Mouse (Mus musculus) limb, embryonic 11.5 days (tissue): ENCODE data around the gene Sptbn1. TPM values are rescaled to one million over a fixed set of nuclear protein-coding genes. Genes with fewer than 3 reads are reported as not detected.
"Not testable (repeated sequence)": the region's sequence is repeated elsewhere in the genome, so short reads cannot be mapped to it uniquely, and the experiment has no call there.

Source experiments
- ATAC-seq: fragments of 200-750 bp; cut with Nextera tagmentation; 2 replicates; pipeline ENCODE4 v1.8.0; 2017; ENCODE audit warnings: low read depth; ENCODE audit not compliant: insufficient number of reproducible peaks, low FRiP score, low TSS enrichment
- DNase-seq: peaks from one replicate; pipeline ENCODE4 v3.0.0-alpha.2; 2015; ENCODE audit warnings: low spot score
- H3K27ac ChIP-seq: fragments of 300-500 bp; sonication (generic); replicated peaks from 2 replicates; pipeline ENCODE4 v1.5.1; 2014; ENCODE audit warnings: low read depth, mild to moderate bottlenecking, low read length
- H3K27me3 ChIP-seq: fragments of 300-500 bp; sonication (generic); 2 replicates; pipeline ENCODE4 v1.6.1; 2014; ENCODE audit warnings: mild to moderate bottlenecking, low read length, mixed read lengths; ENCODE audit not compliant: control insufficient read depth, insufficient read depth
- H3K36me3 ChIP-seq: fragments of 300-500 bp; sonication (generic); 2 replicates; pipeline ENCODE4 v1.6.1; 2014; ENCODE audit warnings: mild to moderate bottlenecking, low read length, moderate library complexity, mixed read lengths; ENCODE audit not compliant: control insufficient read depth, insufficient read depth
- H3K4me1 ChIP-seq: fragments of 300-500 bp; sonication (generic); 2 replicates; pipeline ENCODE4 v1.6.1; 2014; ENCODE audit warnings: low read length, mixed read lengths; ENCODE audit not compliant: control insufficient read depth, insufficient read depth
- H3K4me2 ChIP-seq: fragments of 300-500 bp; sonication (generic); 2 replicates; pipeline ENCODE4 v1.6.1; 2014; ENCODE audit warnings: low read depth, mild to moderate bottlenecking, moderate library complexity; ENCODE audit not compliant: severe bottlenecking
- H3K4me3 ChIP-seq: fragments of 300-500 bp; sonication (generic); 2 replicates; pipeline ENCODE4 v1.5.1; 2014; ENCODE audit warnings: low read depth, low read length
- H3K9ac ChIP-seq: fragments of 300-500 bp; sonication (generic); 2 replicates; pipeline ENCODE4 v1.6.1; 2014; ENCODE audit warnings: mild to moderate bottlenecking, low read length
- H3K9me3 ChIP-seq: fragments of 300-500 bp; sonication (generic); 2 replicates; pipeline ENCODE4 v1.6.1; 2016; ENCODE audit warnings: low read length; ENCODE audit not compliant: control insufficient read depth
- WGBS: fragments of 180-500 bp; shearing (Covaris S2); extraction: QIAGEN DNeasy Blood & Tissue Kit; methylation state at CpG from one replicate; pipeline ENCODE4 v1.1.7; 2014; 5-methylcytosine and 5-hydroxymethylcytosine counted together
- polyA plus RNA-seq: library from polyadenylated mRNA; unstranded; fragments of >200 nt; fragmentation: Nextera tagmentation; extraction: Ambion mirVana; gene quantifications from 2 replicates; pipeline ENCODE4 v1.2.1, GENCODE M21; 2014

Sptbn1 gene
- polyA plus RNA-seq, 1 experiment from 2014 or later = 65.4 TPM

DNA sequence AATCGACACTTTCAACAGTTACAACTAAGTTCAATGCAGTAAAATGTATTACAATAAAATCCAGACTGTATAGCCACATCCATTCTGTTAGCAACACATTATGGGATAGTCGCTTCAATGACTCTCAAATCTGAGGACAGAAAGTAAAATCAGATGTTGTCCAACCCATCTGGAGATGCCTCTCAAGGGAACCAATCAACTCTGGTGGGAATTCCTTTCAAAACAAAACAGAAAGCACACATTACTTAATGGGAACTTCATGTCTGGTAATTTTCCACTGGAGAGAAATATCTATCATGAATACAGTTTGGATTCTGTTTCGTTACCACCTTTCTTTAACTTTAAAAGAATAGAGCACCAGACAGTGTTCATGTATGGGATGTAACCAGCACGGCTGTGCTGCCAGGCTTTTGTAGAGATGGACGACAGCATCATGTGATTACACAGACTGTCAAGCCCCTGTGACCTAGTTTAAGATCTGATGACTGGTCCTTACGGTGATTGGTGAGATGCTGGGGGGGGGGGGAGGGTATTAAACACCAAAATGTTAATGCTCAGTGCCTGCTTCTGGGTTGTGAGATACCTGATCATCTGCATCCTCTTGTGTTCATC lies 9.1 kb downstream of the Sptbn1 start:
- ATAC-seq (no peak), DNase-seq (no peak)
- H3K4me1 ChIP-seq = no peaks in the 10 kb centered on the region
- no peaks in the 10 kb centered on the region for H3K36me3 ChIP-seq
- no peaks in the 10 kb centered on the region for H3K9me3 ChIP-seq
- no peak overlapping the region for H3K27ac ChIP-seq
- no peak overlapping the region for H3K9ac ChIP-seq
- no peak overlapping the region for H3K4me2 ChIP-seq
- WGBS = 89% methylated on average over 6 of the region's 6 CpGs
- no peak overlapping the region for H3K4me3 ChIP-seq
- H3K27me3 ChIP-seq = no peaks in the 10 kb centered on the region

- Histone ChIP-seq H3K4me1 (no peaks in the 10 kb centered on the region), H3K9me3 (no peaks in the 10 kb centered on the region), H3K36me3 (no peaks in the 10 kb centered on the region), H3K9ac (no peak overlapping the region), H3K27me3 (no peaks in the 10 kb centered on the region), H3K27ac (no peak overlapping the region), H3K4me3 (no peak overlapping the region), H3K4me2 (no peak overlapping the region)
- DNase-seq (no peak), ATAC-seq (no peak)
- 50% methylated on average over 1 of the region's 1 CpGs for WGBS
Measured at GRCm38 (mm10) chr11:30257812-30258211, 10.2 kb downstream of the Sptbn1 start.

- H3K9ac ChIP-seq = no peak overlapping the region
Measured at GRCm38 (mm10) chr11:30257085-30257484, 10.9 kb downstream of the Sptbn1 start.

DNA sequence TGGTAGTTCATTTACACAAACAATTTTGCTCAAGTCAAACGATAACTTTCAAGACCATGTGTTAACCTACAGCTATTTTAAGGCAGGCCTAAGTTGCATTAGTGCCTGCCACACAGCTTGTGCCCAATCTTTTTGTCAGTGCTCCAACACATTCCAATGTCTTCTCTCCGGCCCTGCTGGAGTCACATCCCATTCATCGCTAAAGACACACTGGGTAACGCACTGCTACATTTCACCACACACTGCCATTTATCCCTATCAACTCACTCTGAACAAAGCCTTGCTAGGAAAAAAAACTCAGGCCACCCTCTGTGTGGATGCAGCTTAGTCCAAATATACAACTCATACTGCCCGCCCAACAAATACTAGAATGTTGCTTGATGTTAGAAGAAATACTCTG lies 11.5 kb downstream of the Sptbn1 start:
- Histone ChIP-seq H3K9ac (no peak overlapping the region), H3K4me2 (no peak overlapping the region), H3K4me1 (no peaks in the 10 kb centered on the region), H3K4me3 (no peak overlapping the region), H3K27ac (no peak overlapping the region), H3K27me3 (no peaks in the 10 kb centered on the region), H3K9me3 (no peaks in the 10 kb centered on the region), H3K36me3 (no peaks in the 10 kb centered on the region)
- WGBS = 90% methylated on average over 5 of the region's 5 CpGs
- ATAC-seq (no peak), DNase-seq (no peak)

More at GRCm38 (mm10) chr11:30257085-30257484, 10.9 kb downstream of the Sptbn1 start:
- Histone ChIP-seq H3K27me3 (no peaks in the 10 kb centered on the region), H3K4me3 (no peak overlapping the region), H3K4me2 (no peak overlapping the region), H3K36me3 (no peaks in the 10 kb centered on the region), H3K27ac (no peak overlapping the region), H3K9me3 (no peaks in the 10 kb centered on the region), H3K4me1 (no peaks in the 10 kb centered on the region)
- no peak for DNase-seq
- no peak for ATAC-seq

DNA sequence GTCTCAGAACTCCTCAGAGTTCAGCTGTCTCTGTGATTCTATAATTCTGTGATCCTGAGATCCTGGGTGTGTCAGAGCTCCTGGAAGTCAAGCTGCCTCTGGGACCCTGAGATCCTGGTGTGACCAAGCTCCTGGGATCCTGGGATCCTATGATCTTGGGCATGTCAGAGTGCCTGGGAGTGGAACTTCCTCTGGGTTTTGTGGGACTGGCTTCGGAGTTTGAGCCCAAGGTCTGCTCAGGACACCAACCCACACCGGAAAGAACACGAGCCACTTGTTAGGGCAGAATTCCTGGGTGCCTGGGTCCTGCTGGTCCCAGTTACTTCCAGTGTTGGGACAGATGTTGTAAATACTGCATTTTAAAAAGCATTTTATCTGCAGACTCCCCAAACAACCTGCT lies 12.8 kb downstream of the Sptbn1 start:
- WGBS = 92% methylated on average over 3 of the region's 3 CpGs
- not testable (repeated sequence) for H3K9ac ChIP-seq, H3K36me3 ChIP-seq, H3K4me1 ChIP-seq, H3K4me3 ChIP-seq, H3K4me2 ChIP-seq, ATAC-seq, H3K27me3 ChIP-seq, H3K27ac ChIP-seq, DNase-seq, H3K9me3 ChIP-seq

- Histone ChIP-seq H3K4me1 (no peaks in the 10 kb centered on the region), H3K4me3 (no peak overlapping the region), H3K4me2 (no peak overlapping the region), H3K27me3 (no peaks in the 10 kb centered on the region), H3K9me3 (no peaks in the 10 kb centered on the region), H3K27ac (no peak overlapping the region), H3K9ac (no peak overlapping the region), H3K36me3 (no peaks in the 10 kb centered on the region)
- no peak for ATAC-seq
- no peak for DNase-seq
- 93% methylated on average over 11 of the region's 11 CpGs for WGBS
Measured at GRCm38 (mm10) chr11:30251294-30251904, 16.6 kb downstream of the Sptbn1 start.

DNA sequence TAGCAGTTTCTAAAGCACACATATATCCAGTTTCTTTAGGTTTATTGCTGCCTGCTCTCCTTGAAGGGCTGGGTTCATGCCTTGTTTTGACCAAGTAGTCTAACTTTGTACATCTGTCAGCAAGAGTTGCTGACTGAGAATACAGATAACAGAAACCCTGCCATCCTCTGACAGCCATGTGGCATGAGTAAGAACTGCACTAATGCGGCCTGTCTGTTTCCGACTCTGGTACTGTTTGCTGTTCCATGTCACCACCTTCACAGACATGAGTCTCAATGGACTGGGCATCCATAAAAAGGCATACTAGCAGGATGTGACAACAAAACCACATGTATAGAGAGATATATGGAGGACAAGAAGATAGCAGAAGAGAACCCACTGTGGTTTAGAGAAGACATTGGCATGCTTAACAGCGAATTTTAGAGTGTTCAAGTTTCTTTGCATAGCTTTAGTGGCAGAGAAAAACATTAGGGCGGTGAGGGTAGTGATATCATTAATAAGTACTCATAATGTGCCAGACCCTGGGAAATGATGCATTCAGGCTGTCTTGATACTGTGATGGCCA lies 18.4 kb downstream of the Sptbn1 start:
- Histone ChIP-seq H3K9me3 (no peaks in the 10 kb centered on the region), H3K9ac (no peak overlapping the region), H3K27me3 (no peaks in the 10 kb centered on the region), H3K36me3 (no peaks in the 10 kb centered on the region), H3K4me2 (no peak overlapping the region), H3K4me3 (no peak overlapping the region), H3K4me1 (no peaks in the 10 kb centered on the region), H3K27ac (no peak overlapping the region)
- ATAC-seq = no peak
- no peak for DNase-seq
- 80% methylated on average over 4 of the region's 4 CpGs for WGBS

DNA sequence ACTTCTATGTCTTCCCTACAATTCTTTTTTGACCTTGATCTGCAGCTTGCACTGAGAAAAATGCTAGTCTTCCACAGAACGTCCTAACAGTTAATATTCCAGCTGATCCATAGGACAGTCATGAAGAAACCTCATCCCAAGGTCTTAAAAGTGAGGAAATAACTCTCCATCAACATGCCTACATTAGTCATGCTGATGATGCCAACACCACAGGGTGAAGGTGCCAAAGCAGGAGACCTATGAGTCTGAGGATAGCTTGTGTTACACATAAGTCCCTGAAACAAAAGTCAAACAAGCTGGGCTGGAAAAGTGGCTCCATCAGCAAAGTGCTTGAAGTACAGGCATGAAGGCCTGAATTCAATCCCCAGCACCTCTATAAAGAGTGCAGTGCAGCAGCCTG lies 20.9 kb downstream of the Sptbn1 start:
- Histone ChIP-seq H3K4me2 (no peak overlapping the region), H3K4me3 (no peak overlapping the region), H3K36me3 (no peaks in the 10 kb centered on the region), H3K27ac (no peak overlapping the region), H3K9ac (no peak overlapping the region), H3K9me3 (no peaks in the 10 kb centered on the region), H3K4me1 (no peaks in the 10 kb centered on the region), H3K27me3 (no peaks in the 10 kb centered on the region)
- DNase-seq (no peak), ATAC-seq (no peak)
- 80% methylated on average over 1 of the region's 1 CpGs for WGBS
